Mouse (Mus musculus) kidney, postnatal 10 days (tissue): ENCODE measurements around the gene Hp.

Experiments used
- DNase-seq: peaks from one replicate; pipeline ENCODE4 v3.0.0; 2021; ENCODE audit warnings: mixed read lengths

Hp gene

DNA sequence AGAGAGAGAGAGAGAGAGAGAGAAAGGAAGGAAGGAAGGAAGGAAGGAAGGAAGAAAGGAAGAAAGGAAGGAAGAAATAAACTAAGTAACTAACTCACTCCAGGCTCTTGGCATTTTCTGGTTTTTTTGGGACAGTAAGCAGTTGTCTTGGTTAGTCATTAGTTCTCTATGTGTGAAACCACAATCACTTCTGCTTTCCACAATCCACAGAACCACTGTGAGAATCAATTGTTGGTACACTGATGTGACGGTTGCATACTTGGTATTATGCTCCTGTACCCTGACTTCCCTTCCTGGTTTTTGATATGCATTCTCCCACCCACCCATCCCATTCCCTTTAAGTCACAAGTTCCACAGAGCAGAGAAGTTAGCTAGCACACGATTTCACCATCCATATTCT, 15.1 kb downstream of the Hp start:
- DNase-seq, result no peak

DNA sequence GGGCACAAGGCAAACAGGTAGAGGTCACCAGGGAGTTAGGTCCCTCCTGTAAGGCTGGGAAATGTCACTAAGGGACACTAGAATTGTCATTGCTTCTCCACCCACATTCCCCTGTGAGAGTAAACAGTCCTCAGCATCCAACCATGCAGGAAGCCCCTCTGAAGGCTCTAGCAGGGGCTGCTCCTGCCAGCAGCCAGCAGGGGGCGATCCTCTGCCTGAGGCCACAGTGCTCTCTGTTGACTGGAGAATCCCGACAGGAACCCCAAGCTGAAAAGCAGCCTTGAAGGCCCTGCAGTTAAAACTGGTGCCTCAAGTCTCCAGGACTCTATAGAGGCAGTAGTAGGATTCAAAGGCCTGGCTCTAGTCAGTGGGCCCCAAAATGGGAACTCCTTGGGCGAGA, 27.3 kb downstream of the Hp start:
- DNase-seq, result peak; percentile 54

DNA sequence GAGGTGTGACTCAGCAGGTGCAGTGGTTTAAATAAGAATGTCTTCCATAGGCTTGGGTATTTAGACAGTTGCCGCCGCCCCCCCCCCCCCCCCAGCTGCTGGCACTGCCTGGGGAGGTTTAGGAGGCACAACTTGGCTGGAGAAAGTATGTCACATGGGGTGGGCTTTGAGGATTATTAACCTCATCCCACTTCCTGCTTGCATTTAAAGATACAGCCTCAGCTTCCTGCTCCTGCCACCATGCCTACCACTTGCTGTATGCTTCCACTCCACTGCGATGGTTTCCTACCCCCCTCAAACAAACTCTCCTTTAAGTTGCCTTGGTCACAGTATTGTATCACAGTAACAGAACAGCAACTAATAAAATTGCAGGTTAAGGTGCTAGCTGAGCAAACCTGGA, 34.9 kb downstream of the Hp start:
- no peak for DNase-seq

DNA sequence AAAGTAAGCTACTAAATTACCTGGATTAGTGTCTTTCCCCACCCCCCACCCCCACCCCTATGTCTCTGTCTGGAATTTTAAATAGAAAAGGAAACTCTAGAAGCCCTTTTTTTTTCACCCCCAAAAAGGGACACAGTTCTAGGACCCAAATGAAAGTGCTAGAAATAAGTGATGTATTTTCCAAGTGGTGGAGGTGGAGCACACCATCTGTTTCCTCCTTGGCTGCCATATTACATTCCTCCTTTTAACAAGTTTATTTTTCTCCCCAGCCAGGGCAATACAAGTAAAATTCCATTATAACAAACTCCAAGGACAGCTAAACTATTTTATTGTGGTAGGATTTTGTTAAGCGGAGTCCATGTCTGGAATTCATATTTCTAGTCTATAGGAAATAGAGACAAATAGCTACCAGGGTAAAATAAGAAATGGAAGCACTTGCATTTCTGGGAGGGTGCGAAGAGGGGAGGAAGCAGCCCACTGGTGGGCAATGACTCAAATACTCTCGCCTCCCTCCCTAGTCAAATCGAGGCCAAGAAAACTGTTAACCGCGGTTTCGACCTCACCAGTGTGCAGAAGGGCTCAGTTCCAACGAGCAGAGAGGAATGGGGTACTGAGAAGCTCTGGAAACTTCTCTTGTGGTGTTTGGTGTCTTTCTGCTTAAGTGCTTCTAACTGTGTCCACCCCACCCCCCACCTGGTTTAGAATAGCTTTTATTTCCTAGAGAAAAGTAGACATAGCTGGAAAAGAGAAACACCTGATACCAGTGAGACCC, 36.0 kb downstream of the Hp start:
- DNase-seq, result no peak

DNA sequence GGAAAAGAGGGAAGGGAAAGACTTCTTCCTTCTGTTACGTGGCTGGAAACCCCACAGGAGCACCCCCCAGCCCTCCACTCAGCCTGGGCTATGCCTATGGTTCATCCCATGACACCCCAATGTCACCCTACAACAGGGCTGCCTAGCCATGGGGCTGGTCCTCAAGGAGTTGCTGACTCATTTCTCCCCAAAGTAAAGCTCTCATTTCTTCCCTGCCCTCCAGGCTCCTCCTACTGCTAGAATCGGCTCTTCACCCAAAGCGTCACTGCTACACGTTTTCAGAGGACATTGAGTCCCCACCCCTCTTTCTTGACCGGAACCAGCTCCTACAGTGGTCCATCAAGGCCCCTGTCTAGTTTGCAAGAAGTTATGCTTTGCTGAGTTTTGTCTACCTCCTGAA, 36.8 kb downstream of the Hp start:
- DNase-seq, result no peak

DNA sequence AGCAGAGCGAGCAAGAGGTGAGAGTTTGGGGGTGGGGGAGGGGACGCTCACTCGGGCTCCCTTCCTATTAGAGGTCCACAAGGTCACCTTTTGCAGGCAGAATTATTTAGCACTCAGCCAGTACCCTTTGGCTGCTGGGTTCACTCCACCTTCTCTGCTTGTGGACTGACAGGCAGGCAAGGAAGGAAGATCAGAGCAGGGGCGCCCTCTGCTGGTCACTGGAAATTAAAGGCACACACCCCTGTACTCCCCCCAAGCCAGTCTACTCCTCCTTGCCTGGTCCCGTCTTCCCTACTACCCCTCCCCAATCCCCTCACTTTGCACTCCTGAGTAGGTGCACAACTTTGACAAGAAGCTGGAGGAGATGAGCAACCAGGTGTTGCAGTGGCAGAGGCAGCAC, 42.3 kb downstream of the Hp start:
- DNase-seq, result peak; percentile 88

DNA sequence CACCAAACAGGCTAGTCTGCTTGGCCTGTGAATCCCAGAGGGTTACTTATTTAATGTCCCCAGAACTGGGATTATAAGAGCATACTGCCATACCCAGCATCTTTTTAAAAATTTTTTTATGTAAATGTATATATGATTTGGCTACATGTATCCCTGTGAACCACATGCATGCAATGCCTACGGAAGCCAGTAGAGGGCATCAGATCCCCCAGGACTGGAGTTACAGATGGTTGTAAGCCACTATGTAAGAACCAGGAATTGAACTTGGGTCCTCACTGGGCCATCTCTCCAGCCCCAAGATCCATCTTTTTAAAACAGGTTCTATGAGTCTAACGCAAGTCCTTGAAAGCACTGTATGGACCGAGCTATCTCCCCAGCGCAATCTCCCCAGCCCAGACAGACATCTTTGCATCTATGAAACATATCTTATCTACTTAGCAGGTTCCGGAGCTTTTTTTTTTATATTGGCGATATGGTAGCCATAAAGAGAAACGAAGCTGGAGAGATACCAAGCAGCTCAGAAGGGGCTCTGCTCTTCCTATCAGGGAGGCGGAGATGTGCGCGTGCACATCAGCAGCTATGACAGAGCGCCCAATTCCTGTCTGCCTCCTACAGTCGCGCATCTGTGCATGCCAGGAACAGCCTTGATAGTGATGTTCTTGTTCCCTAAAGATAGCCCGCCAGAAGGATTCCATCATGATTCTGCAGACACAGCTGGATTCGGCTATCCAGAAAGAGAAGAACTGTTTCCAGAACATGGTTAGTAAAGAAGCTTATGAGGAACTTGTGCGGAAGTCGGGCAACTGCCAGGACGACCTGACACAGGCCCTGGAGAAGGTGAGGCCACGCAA, 43.6 kb downstream of the Hp start:
- DNase-seq, result peak; percentile 57
